Mouse (Mus musculus): ENCODE data around the gene Hdac9. TPM values are rescaled to one million over a fixed set of nuclear protein-coding genes. Genes with fewer than 3 reads are reported as not detected.

Gene Hdac9
- polyA plus RNA-seq, 1 experiment from 2014 or later = 5.5 TPM

GRCm38 (mm10) chr12:34680576-34680975 lies 236.3 kb downstream of the Hdac9 start:
- Histone ChIP-seq H3K27ac (replicated peaks; ENCODE audit: low read depth, low read length) (peak overlapping the region; percentile 52; the same call in 1 of the 2 replicates), H3K36me3 (ENCODE audit: control insufficient read depth, insufficient read depth, low read length) (no peaks in the 10 kb centered on the region), H3K9ac (ENCODE audit: low read length) (no peak overlapping the region), H3K4me3 (ENCODE audit: low read depth, low read length) (no peak overlapping the region), H3K27me3 (ENCODE audit: control insufficient read depth, insufficient read depth, low read length) (no peaks in the 10 kb centered on the region), H3K4me1 (ENCODE audit: control insufficient read depth, insufficient read depth, low read length) (0 out of 2 replicates have a peak, but pooled peaks cover 3% of the 10 kb centered on the region), H3K4me2 (ENCODE audit: low read depth, severe bottlenecking) (no peak overlapping the region), H3K9me3 (ENCODE audit: control insufficient read depth, low read length) (no peaks in the 10 kb centered on the region)
- ATAC-seq (ENCODE audit: insufficient number of reproducible peaks, low FRiP score, low TSS enrichment, low read depth) (no peak), DNase-seq (ENCODE audit: low spot score) (peak; percentile 38)
- 13% methylated on average over 5 of the region's 5 CpGs for WGBS

GRCm38 (mm10) chr12:34677110-34677509 lies 239.8 kb downstream of the Hdac9 start:
- Histone ChIP-seq H3K36me3 (ENCODE audit: control insufficient read depth, insufficient read depth, low read length) (no peaks in the 10 kb centered on the region), H3K27me3 (ENCODE audit: control insufficient read depth, insufficient read depth, low read length) (no peaks in the 10 kb centered on the region), H3K9me3 (ENCODE audit: control insufficient read depth, low read length) (no peaks in the 10 kb centered on the region), H3K9ac (ENCODE audit: low read length) (no peak overlapping the region), H3K4me3 (ENCODE audit: low read depth, low read length) (no peak overlapping the region), H3K27ac (replicated peaks; ENCODE audit: low read depth, low read length) (no peak overlapping the region), H3K4me1 (ENCODE audit: control insufficient read depth, insufficient read depth, low read length) (no peaks in the 10 kb centered on the region), H3K4me2 (ENCODE audit: low read depth, severe bottlenecking) (no peak overlapping the region)
- DNase-seq (ENCODE audit: low spot score) (no peak), ATAC-seq (ENCODE audit: insufficient number of reproducible peaks, low FRiP score, low TSS enrichment, low read depth) (no peak)
- WGBS = 80% methylated on average over 6 of the region's 6 CpGs

GRCm38 (mm10) chr12:34674235-34674634 lies 242.7 kb downstream of the Hdac9 start:
- Histone ChIP-seq H3K4me1 (ENCODE audit: control insufficient read depth, insufficient read depth, low read length) (no peaks in the 10 kb centered on the region), H3K4me2 (ENCODE audit: low read depth, severe bottlenecking) (no peak overlapping the region), H3K9ac (ENCODE audit: low read length) (no peak overlapping the region), H3K36me3 (ENCODE audit: control insufficient read depth, insufficient read depth, low read length) (no peaks in the 10 kb centered on the region), H3K27ac (replicated peaks; ENCODE audit: low read depth, low read length) (no peak overlapping the region), H3K9me3 (ENCODE audit: control insufficient read depth, low read length) (no peaks in the 10 kb centered on the region), H3K4me3 (ENCODE audit: low read depth, low read length) (no peak overlapping the region), H3K27me3 (ENCODE audit: control insufficient read depth, insufficient read depth, low read length) (no peaks in the 10 kb centered on the region)
- 67% methylated on average over 2 of the region's 2 CpGs for WGBS
- DNase-seq (ENCODE audit: low spot score) = no peak
- ATAC-seq (ENCODE audit: insufficient number of reproducible peaks, low FRiP score, low TSS enrichment, low read depth) = no peak

GRCm38 (mm10) chr12:34673539-34673938 lies 243.4 kb downstream of the Hdac9 start:
- no peaks in the 10 kb centered on the region for H3K36me3 ChIP-seq (ENCODE audit: control insufficient read depth, insufficient read depth, low read length)
- no peak for DNase-seq (ENCODE audit: low spot score)
- 87% methylated on average over 4 of the region's 4 CpGs for WGBS
- H3K9me3 ChIP-seq (ENCODE audit: control insufficient read depth, low read length) = no peaks in the 10 kb centered on the region
- ATAC-seq (ENCODE audit: insufficient number of reproducible peaks, low FRiP score, low TSS enrichment, low read depth) = no peak
- no peaks in the 10 kb centered on the region for H3K4me1 ChIP-seq (ENCODE audit: control insufficient read depth, insufficient read depth, low read length)
- no peak overlapping the region for H3K4me2 ChIP-seq (ENCODE audit: low read depth, severe bottlenecking)
- H3K9ac ChIP-seq (ENCODE audit: low read length) = no peak overlapping the region
- H3K27me3 ChIP-seq (ENCODE audit: control insufficient read depth, insufficient read depth, low read length) = no peaks in the 10 kb centered on the region
- no peak overlapping the region for H3K27ac ChIP-seq (replicated peaks; ENCODE audit: low read depth, low read length)
- no peak overlapping the region for H3K4me3 ChIP-seq (ENCODE audit: low read depth, low read length)

- WGBS = 13% methylated on average over 3 of the region's 3 CpGs
- Histone ChIP-seq H3K9me3 (ENCODE audit: control insufficient read depth, low read length) (no peaks in the 10 kb centered on the region), H3K4me2 (ENCODE audit: low read depth, severe bottlenecking) (no peak overlapping the region), H3K36me3 (ENCODE audit: control insufficient read depth, insufficient read depth, low read length) (no peaks in the 10 kb centered on the region), H3K27ac (replicated peaks; ENCODE audit: low read depth, low read length) (no peak overlapping the region), H3K4me3 (ENCODE audit: low read depth, low read length) (no peak overlapping the region), H3K9ac (ENCODE audit: low read length) (no peak overlapping the region), H3K27me3 (ENCODE audit: control insufficient read depth, insufficient read depth, low read length) (no peaks in the 10 kb centered on the region), H3K4me1 (ENCODE audit: control insufficient read depth, insufficient read depth, low read length) (0 out of 2 replicates have a peak, but pooled peaks cover 3% of the 10 kb centered on the region)
- ATAC-seq (ENCODE audit: insufficient number of reproducible peaks, low FRiP score, low TSS enrichment, low read depth) = no peak
- DNase-seq (ENCODE audit: low spot score) = peak; percentile 84
Measured at GRCm38 (mm10) chr12:34664758-34665157, 252.1 kb downstream of the Hdac9 start.

GRCm38 (mm10) chr12:34661378-34661777 lies 255.5 kb downstream of the Hdac9 start:
- Histone ChIP-seq H3K4me2 (ENCODE audit: low read depth, severe bottlenecking) (no peak overlapping the region), H3K36me3 (ENCODE audit: control insufficient read depth, insufficient read depth, low read length) (no peaks in the 10 kb centered on the region), H3K9me3 (ENCODE audit: control insufficient read depth, low read length) (no peaks in the 10 kb centered on the region), H3K4me3 (ENCODE audit: low read depth, low read length) (no peak overlapping the region), H3K27me3 (ENCODE audit: control insufficient read depth, insufficient read depth, low read length) (no peaks in the 10 kb centered on the region), H3K9ac (ENCODE audit: low read length) (no peak overlapping the region), H3K4me1 (ENCODE audit: control insufficient read depth, insufficient read depth, low read length) (peaks cover 5% of the 10 kb centered on the region; the same call in 1 of the 2 replicates), H3K27ac (replicated peaks; ENCODE audit: low read depth, low read length) (no peak overlapping the region)
- ATAC-seq (ENCODE audit: insufficient number of reproducible peaks, low FRiP score, low TSS enrichment, low read depth) (no peak), DNase-seq (ENCODE audit: low spot score) (no peak)

GRCm38 (mm10) chr12:34660027-34660426 lies 256.9 kb downstream of the Hdac9 start:
- Histone ChIP-seq H3K36me3 (ENCODE audit: control insufficient read depth, insufficient read depth, low read length) (no peaks in the 10 kb centered on the region), H3K9me3 (ENCODE audit: control insufficient read depth, low read length) (no peaks in the 10 kb centered on the region), H3K27me3 (ENCODE audit: control insufficient read depth, insufficient read depth, low read length) (no peaks in the 10 kb centered on the region), H3K4me2 (ENCODE audit: low read depth, severe bottlenecking) (no peak overlapping the region), H3K9ac (ENCODE audit: low read length) (no peak overlapping the region), H3K4me1 (ENCODE audit: control insufficient read depth, insufficient read depth, low read length) (peaks cover 5% of the 10 kb centered on the region; the same call in 1 of the 2 replicates), H3K4me3 (ENCODE audit: low read depth, low read length) (no peak overlapping the region), H3K27ac (replicated peaks; ENCODE audit: low read depth, low read length) (no peak overlapping the region)
- DNase-seq (ENCODE audit: low spot score) (peak; percentile 69), ATAC-seq (ENCODE audit: insufficient number of reproducible peaks, low FRiP score, low TSS enrichment, low read depth) (peak; percentile 67; the same call in 1 of the 2 replicates)
- WGBS = 8% methylated on average over 5 of the region's 5 CpGs

GRCm38 (mm10) chr12:34658568-34658967 lies 258.3 kb downstream of the Hdac9 start:
- no peak overlapping the region for H3K9ac ChIP-seq (ENCODE audit: low read length)
- H3K27ac ChIP-seq (replicated peaks; ENCODE audit: low read depth, low read length) = no peak overlapping the region
- no peak overlapping the region for H3K4me3 ChIP-seq (ENCODE audit: low read depth, low read length)
- H3K27me3 ChIP-seq (ENCODE audit: control insufficient read depth, insufficient read depth, low read length) = no peaks in the 10 kb centered on the region
- H3K36me3 ChIP-seq (ENCODE audit: control insufficient read depth, insufficient read depth, low read length) = no peaks in the 10 kb centered on the region
- 0 out of 2 replicates have a peak overlapping the region, but pooled peaks have one; percentile 10 for H3K4me2 ChIP-seq (ENCODE audit: low read depth, severe bottlenecking)
- H3K9me3 ChIP-seq (ENCODE audit: control insufficient read depth, low read length) = no peaks in the 10 kb centered on the region
- WGBS = 42% methylated on average over 3 of the region's 3 CpGs
- H3K4me1 ChIP-seq (ENCODE audit: control insufficient read depth, insufficient read depth, low read length) = peaks cover 5% of the 10 kb centered on the region; the same call in 1 of the 2 replicates
- no peak for DNase-seq (ENCODE audit: low spot score)
- no peak for ATAC-seq (ENCODE audit: insufficient number of reproducible peaks, low FRiP score, low TSS enrichment, low read depth)

- Histone ChIP-seq H3K4me3 (ENCODE audit: low read depth, low read length) (no peak overlapping the region), H3K36me3 (ENCODE audit: control insufficient read depth, insufficient read depth, low read length) (no peaks in the 10 kb centered on the region), H3K4me1 (ENCODE audit: control insufficient read depth, insufficient read depth, low read length) (peaks cover 5% of the 10 kb centered on the region; the same call in 1 of the 2 replicates), H3K9ac (ENCODE audit: low read length) (no peak overlapping the region), H3K4me2 (ENCODE audit: low read depth, severe bottlenecking) (peak overlapping the region; percentile 22), H3K9me3 (ENCODE audit: control insufficient read depth, low read length) (no peaks in the 10 kb centered on the region), H3K27me3 (ENCODE audit: control insufficient read depth, insufficient read depth, low read length) (no peaks in the 10 kb centered on the region), H3K27ac (replicated peaks; ENCODE audit: low read depth, low read length) (no peak overlapping the region)
- peak; percentile 56; the same call in 1 of the 2 replicates for ATAC-seq (ENCODE audit: insufficient number of reproducible peaks, low FRiP score, low TSS enrichment, low read depth)
- DNase-seq (ENCODE audit: low spot score) = peak; percentile 72
- whole genome bisulfite sequencing = 28% methylated on average over 6 of the region's 6 CpGs
Measured at GRCm38 (mm10) chr12:34658119-34658518, 258.8 kb downstream of the Hdac9 start.

Data from limb, embryonic 11.5 days (tissue).